Mouse (Mus musculus) ES-Bruce4 (cell line): ENCODE measurements around the gene Nrtn.

ENCODE experiments used
- CTCF ChIP-seq: IDR thresholded peaks from one replicate; pipeline ENCODE4 v1.8.1; 2011; ENCODE audit warnings: low read depth, low read length
- EP300 ChIP-seq: IDR thresholded peaks from 2 replicates; pipeline ENCODE4 v1.6.1; 2011; ENCODE audit warnings: low read depth, low read length; ENCODE audit not compliant: insufficient read depth
- POLR2A ChIP-seq: IDR thresholded peaks from one replicate; pipeline ENCODE4 v1.8.1; 2011; ENCODE audit warnings: low read length; ENCODE audit not compliant: insufficient read depth

DNA sequence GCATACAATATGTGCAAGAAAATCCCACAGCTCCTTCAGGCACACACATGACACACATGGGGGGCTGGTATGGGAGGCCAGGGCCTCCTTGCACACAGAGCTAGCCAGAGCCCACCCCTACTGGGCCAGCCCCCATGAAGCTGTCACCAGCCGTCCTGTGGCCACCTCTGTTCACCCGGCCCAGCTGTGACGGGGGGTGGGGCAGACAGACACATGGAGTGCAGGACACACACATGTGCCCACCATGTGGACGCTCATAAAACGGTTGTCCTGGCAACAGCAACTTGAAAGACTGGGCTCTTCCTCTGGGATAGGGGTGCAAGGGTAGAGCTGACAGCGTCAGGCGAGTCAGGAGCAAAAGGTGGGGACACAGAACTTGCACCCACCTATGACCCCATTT is 1.9 kb upstream of the Nrtn start:
- TF ChIP-seq POLR2A (no peak), CTCF (no peak), EP300 (no peak)
